Mouse (Mus musculus) fibroblast of lung, adult 2 months (primary cell): ENCODE data around the gene Gjd3.

Experiments used
- DNase-seq: peaks from one replicate; pipeline ENCODE4 v3.0.0-alpha.2; 2011; ENCODE audit warnings: low read depth

Gene Gjd3

DNA sequence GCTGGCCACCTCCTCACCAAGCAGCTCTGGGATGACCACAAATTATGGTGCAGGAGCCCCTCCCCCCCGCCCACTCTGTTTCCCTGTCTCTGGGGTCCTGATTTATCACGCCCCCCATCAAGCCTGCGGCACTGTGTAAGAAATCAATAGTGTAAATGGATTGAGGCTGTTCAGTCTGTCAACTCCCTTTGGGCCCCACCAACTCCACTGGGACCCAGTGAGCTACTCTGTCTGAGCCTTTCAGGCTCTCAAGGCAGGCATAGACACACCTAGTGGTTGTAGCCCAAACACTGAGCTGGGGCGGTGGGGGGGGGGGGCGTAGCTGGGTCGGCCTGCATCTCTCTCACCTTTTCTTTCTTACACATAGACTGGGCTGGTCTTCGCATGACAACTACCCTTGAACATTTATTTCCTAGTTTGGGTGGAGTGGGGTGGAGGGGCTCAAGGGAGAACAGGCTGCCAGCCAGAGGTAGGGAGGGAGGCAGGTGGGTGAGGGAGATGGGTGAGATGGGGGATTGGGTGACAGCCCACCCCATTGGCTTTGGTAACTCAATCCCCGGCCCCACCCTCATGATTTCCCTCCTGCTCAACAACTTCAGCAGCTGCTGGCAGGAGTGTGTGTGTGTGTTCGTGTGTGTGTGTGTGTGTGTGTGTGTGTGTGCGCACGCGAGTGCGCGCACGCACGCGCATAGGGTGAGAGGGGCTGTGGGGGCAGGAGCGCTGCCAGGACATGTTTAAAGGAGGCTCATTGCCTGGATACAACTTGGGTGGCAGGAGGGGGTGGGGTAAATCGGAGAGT, 50.3 kb downstream of the Gjd3 start:
- no peak for DNase-seq
